Mouse (Mus musculus) retina, adult 2 months (tissue): Measurements from ENCODE around the gene Ftl1-ps1.
A peak's percentile ranks its signal among the peaks of the same experiment; 100 is the strongest.

Source experiments
- DNase-seq: peaks from one replicate; pipeline ENCODE4 v3.0.0-alpha.2; 2012; ENCODE audit warnings: low read depth, low spot score

The Ftl1-ps1 gene

DNA sequence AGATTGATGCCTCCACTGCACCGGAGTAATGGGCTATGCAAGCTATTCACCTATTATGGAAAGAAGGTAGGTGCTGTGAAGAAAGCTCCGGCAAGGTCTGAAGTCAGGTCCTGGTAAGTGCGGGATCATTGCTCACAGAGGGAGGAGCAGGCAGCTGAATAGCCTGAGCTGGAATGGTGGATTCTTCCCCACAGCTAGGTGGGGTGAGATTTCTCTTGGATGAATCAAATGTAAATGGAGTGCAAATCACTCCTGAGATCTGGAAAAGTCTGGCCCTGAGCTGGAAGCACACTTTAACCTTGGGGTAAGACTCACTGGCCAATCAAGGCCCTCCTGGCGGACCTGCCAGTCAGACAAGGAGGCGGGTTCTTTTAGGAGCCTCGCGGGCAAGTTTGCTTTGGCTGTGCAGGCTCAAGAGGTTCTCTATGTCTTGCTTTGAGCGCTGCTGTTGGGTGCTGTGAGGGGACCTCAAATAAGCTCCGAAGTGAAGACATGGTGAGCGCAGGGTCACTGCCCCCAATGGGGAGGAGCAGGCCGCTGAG lies at the start of gene Ftl1-ps1:
Ftl1-ps1 (plus strand) TSS at position 397 of the 542 bp plus-strand sequence.
- no peak for DNase-seq

DNA sequence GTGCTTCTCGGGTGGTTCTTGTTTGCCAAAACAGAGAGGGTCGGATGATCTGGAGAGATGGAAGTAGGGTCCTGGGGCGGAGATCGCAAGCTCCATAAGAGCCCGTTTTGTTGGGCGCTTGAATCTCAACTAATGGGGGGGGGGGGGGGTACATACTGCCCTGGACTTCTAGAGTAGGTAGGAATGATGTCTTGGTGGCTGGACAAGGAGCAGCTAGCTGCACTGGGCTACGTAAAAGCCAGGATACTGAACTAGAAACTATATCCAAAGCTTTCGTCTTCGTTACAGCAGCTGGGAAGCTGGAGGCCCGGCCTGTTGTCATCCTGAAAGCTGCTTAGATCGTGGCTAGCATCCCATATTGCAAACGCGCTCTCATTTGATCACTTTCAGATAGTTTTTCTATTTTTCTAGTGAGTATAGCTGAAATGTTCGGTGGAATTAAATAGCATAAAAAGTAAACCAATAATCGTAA lies 49.0 kb upstream of the Ftl1-ps1 start:
- no peak for DNase-seq

DNA sequence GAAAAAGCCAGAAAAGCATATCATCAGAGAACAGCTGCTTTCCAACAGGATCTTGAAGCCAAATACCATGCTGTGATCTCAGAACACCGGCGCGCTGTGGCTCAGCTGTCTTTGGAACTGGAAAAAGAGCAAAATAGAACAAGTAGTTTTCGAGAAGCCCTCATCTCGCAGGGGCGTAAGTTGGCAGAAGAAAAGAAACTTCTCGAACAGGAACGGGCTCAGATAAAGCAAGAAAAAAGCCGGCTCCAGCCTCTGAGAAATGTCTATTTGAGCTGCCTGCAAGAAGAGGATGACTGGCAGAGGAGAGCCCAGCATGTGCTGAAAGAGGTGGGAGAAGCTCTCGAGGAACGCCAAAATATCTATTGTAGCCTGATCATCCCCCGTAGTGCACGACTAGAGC lies 43.0 kb upstream of the Ftl1-ps1 start:
- DNase-seq = no peak

DNA sequence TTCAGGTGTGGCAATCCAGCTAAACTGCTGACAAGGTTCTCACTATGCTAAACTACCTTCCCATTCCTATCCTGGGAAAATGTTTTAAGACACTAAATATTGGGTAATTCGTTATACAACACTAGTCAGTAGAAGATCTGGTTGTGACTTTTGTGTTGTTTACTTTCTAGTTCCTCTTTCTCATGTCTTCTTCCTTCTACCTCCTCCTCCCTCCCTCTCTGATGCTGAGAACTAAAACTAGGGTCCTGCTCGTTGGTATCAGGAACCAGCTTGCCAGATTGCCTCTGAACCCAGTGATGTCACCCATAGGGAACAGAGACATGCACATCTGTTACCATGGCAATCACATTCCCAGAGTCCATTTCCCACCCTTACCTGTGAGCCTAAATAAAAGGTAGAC lies 37.3 kb upstream of the Ftl1-ps1 start:
- DNase-seq = no peak

DNA sequence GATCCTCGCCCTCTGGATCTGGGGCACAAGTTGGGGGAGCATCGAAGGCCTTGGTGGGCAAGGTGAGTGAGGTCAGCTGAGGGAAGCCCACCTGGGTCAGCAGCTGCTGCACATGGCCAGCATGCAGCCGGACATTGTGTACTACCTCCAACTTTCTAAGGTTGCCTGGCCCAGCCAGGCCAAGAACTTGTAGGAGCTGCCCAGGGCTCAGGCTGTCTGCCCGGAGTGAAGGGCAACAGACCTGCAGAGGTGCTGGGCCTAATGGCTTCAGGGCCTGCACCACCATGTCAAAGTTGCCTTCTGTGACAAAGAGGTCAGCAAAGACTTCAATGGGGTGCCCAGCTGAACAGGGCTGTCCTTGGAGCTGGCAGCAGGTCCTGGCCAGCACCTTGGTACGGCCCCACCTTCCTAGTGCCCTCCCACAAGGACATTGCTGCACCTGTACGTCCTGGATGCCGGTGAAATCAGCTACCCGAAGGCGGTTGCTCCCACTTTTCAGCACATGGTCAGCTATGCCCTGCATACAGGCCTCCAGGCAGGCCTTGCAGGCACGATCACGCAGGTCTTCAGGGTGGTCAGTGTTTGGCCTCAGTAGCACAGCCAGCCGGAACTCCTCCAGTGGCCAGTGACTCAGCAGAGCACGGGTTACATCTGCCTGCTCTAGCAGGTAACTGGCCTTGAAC lies 36.2 kb upstream of the Ftl1-ps1 start:
- DNase-seq = no peak

DNA sequence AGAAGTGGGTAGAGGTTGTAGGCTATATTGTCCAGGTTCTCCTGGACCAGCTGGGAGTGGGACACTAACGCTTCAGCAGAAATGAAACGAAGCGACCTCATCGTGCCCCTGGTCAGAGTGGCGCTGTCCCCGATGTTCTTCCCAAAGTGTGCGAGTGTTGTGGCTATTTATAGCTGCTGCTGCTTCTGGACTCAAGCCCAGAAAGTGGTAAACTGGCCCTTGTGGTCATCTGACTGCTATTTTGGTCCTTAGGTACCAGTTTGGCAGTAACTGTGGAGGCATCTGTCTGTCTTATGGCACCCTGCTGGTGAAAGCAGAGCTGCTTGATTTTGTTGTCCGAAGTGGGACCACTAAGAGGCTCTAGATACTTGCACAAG lies 35.6 kb upstream of the Ftl1-ps1 start, which contains the start of gene Lrrc14b:
Lrrc14b (minus strand) TSS at position 147 of the 377 bp plus-strand sequence.
- no peak for DNase-seq

DNA sequence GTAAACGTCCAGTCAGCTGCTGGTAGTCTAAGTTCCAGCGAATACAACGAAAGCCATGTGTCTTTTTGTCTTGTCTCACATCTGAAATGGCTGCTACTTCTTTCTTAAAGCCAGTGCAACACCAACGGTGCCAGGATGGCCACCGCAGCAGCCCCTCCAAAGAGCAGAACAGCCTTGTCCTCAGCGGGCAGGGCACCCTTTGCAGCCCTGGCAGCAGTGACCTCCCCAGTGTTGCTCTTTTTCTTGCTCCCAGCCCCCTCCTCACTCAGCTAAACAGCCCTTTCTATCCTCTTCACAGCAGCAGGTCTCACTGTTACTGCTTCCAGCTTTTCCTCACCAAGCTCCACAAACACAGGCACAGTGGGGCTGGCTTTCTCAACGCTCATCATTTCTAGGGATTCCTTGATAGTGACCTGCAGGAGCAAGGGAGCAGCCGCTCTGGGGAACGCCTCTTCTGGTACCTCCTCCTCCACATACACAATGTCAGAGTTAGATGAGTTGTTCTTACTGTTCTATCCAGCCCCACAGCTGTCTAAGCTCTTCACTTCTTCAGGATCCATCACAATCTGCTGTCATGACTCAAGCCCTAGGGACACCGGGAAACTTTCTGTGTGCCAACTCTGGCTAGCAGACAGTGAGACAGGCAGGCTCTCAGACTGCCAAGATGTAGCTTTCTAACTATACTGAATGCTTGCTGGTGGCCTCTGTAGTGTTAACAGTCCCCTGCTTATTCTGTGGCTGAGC lies 17.8 kb upstream of the Ftl1-ps1 start:
- no peak for DNase-seq

DNA sequence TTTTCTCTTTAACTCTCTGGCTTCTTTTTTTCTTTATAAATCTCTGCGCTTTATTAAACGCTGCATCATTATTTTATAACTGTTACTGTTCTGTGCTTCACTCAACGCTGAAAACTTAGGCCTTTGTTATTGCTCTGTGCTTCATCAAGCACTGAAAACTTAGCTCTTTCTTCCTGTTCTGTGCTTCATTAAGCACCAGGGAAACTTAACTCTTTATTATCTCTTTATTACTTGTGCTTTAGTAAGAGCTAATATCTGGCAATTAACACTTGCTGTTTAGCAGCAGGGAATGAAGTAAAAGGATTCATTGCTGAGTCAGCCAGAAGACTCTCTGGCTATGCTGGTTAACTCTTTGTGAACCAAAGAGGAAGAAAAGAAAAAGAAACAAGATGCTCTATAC lies 17.2 kb upstream of the Ftl1-ps1 start:
- no peak for DNase-seq

DNA sequence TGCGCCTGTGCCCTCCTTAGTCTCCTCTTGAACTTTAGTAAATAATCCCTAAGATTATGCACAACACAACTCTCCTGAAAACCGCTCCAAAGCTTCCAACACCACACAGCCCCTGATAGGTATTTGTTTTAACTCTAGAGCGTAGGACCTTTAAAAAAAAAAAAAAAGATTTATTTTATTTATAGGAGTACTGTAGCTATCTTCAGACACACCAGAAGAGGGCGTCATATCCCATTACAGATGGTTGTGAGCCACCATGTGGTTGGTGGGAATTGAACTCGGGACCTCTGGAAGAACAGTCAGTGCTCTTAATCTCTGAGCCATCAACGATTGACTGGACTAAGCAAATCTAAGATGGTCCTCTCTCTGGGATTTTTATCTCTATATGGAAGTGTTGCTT lies 9.8 kb upstream of the Ftl1-ps1 start:
- no peak for DNase-seq

DNA sequence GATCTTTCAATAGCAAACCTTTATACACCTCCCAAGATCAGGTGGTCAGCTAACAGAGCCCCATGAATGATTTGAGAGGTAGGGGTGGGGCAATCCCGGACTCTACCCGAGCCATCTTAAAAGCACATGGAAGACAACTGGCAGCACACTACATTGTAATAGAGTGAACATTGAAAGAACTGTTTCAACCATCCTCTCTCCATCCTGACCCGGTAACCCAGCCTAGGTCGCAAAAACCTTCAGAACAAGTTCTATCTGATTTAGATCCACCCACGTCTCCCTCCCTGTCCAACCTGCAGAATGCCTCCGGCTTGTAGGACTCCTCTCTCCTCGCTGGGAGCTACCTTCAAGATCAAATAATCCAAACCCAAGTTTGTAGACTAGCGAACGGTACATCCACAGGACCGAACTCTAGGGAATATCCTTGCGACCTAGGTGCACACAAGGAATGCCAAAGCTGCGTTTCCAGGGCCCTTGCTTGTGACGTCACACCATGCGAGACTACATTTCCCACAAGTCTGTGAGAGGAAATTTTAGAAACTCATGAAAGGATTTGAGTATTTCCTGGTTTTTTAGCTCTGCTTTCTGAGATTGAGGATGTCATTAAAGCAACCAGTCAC lies 9.0 kb upstream of the Ftl1-ps1 start, which contains the start of gene Zfp72:
Zfp72 (minus strand) TSS at position 466 of the 620 bp plus-strand sequence.
- DNase-seq = peak; percentile 29

DNA sequence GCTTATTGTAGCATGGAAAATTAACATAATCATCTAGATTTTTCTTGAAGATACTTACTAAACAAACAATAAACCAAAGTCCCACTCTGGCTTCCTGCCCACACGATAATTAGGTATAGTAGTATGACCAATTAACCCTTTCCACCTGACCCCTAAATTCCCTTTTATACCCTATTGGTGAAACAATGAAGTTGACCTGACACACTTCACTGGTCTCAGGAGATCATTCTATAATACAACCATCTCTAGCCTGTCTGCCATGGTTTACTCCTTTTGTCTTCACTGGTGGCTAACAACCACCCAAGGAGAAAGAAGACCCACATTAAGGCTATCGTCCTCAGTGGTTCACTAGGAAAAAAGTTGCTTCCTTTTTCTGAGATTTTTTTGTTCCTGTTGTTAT lies 8.3 kb upstream of the Ftl1-ps1 start:
- no peak for DNase-seq

DNA sequence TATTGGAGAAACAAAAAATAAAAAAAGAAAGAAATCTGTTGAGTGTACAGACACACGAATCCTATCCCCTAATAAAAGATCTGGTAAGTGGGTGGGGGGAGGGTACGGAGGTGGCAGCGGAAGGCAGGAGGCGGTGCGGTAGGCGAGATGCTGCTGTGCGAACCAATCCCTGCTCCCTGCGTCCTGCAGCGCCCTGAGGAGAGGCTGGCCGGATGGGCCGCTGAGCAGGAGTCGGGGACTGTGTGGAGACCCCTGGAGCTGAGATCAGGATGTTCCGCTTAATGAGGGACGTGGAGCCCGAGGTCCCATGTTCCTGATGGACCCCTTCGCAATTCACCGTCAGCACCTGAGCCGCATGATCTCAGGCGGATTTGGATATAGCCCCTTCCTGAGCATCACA lies 40.4 kb downstream of the Ftl1-ps1 start:
- no peak for DNase-seq
